Comparison of ENCODE assay signal across 8 mouse cellular contexts in the genomic region with DNA sequence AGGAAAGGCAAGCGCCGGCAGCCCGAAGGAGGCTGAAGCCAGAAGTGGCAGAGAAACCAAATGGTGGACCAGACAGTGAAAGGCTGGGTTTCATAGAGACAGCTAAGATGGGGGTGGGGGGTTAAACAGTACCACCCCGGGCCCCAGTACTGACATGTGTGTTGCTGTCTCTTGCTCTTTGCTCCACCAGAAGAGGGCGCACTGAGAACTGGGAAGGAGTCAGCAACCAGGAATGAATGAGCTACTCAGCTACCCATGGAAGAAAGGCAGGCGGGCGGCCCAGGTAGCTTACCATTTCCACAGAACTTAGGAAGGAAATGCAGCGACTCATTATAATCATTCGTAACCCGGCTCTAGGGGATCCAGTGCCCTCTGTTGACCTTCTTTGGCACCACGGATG.
DNase-seq lines count a peak whose midpoint lies in the region; ATAC-seq lines count a peak whose summit lies in the region.

No protein-coding gene starts in this region.

- peak; percentile 65 for ATAC-seq in frontal cortex, adult (ENCODE audit: low TSS enrichment)

- DNase-seq in frontal cortex, postnatal 14 days (ENCODE audit: low spot score in 2 of 2): no peak
- peak; percentile 30 for DNase-seq in ovary, postnatal 36 days (ENCODE audit: low spot score)
- no peak for DNase-seq in ovary, adult 18-20 months (ENCODE audit: low spot score)
- DNase-seq in c-Kit-positive CD71-negative TER-119-negative erythroid progenitor cells, embryonic 14.5 days (ENCODE audit: low read depth): peak; percentile 42
- DNase-seq in lung, adult 18-20 months: peak; percentile 34 to 50
- no peak for DNase-seq in cerebellum, adult 9-11 months
- no peak for DNase-seq in cerebellum, adult 18-20 months

Comparison
In these comparisons a context has a peak if more than half of its experiments do, and no peak if none do; other contexts are left out.
1. DNase-seq: peak in ovary, postnatal 36 days (single experiment), c-Kit-positive CD71-negative TER-119-negative erythroid progenitor cells, embryonic 14.5 days (single experiment) and lung, adult 18-20 months (2 of 2); none in frontal cortex, postnatal 14 days (0 of 2), ovary, adult 18-20 months (single experiment), cerebellum, adult 9-11 months (single experiment) and cerebellum, adult 18-20 months (0 of 2).